Mouse (Mus musculus) urinary bladder, adult 2 months (tissue): ENCODE measurements around the gene Rad23a. TPM values are rescaled to one million over a fixed set of nuclear protein-coding genes. Genes with fewer than 3 reads are reported as not detected.
"Not testable (repeated sequence)": the region's sequence is repeated elsewhere in the genome, so short reads cannot be mapped to it uniquely, and the experiment has no call there.

ENCODE experiments used
- DNase-seq: peaks from one replicate; pipeline ENCODE4 v3.0.0; 2022; ENCODE audit warnings: low spot score
- polyA plus RNA-seq: library from polyadenylated mRNA; depleted of rRNA; stranded (reverse); fragments of >200 nt; gene quantifications from 2 replicates; pipeline ENCODE4 v1.2.3, GENCODE M21; 2012

Gene Rad23a
- polyA plus RNA-seq, 1 experiment: 63.3 TPM

GRCm38 (mm10) chr8:84841514-84841913 is 1.0 kb upstream of the Rad23a start:
- no peak for DNase-seq

GRCm38 (mm10) chr8:84839875-84840247 is 604 bp downstream of the Rad23a start:
- no peak for DNase-seq

GRCm38 (mm10) chr8:84839411-84839810 is 1.1 kb downstream of the Rad23a start:
- no peak for DNase-seq

- no peak for DNase-seq
Measured at GRCm38 (mm10) chr8:84838513-84838912, 2.0 kb downstream of the Rad23a start.

GRCm38 (mm10) chr8:84837912-84838470 is 2.5 kb downstream of the Rad23a start:
- no peak for DNase-seq

- no peak for DNase-seq
Measured at GRCm38 (mm10) chr8:84837149-84837911, 3.1 kb downstream of the Rad23a start.

- no peak for DNase-seq
Measured at GRCm38 (mm10) chr8:84834866-84835855, 5.3 kb downstream of the Rad23a start.

GRCm38 (mm10) chr8:84834002-84834865 is 6.2 kb downstream of the Rad23a start:
- DNase-seq: no peak

- no peak for DNase-seq
Measured at GRCm38 (mm10) chr8:84832759-84833742, 7.4 kb downstream of the Rad23a start.

GRCm38 (mm10) chr8:84832034-84832717 is 8.3 kb downstream of the Rad23a start:
- DNase-seq: peak; percentile 75

GRCm38 (mm10) chr8:84831490-84831889 is 9.0 kb downstream of the Rad23a start, which contains the start of gene Gadd45gip1:
Gene Gadd45gip1 (plus strand): TSS chr8:84831522.
- no peak for DNase-seq

- DNase-seq: not testable (repeated sequence)
Measured at GRCm38 (mm10) chr8:84826518-84826917, 13.9 kb downstream of the Rad23a start.

- no peak for DNase-seq
Measured at GRCm38 (mm10) chr8:84825636-84826035, 14.8 kb downstream of the Rad23a start.

- DNase-seq: no peak
Measured at GRCm38 (mm10) chr8:84823653-84824052, 16.8 kb downstream of the Rad23a start.

- no peak for DNase-seq
Measured at GRCm38 (mm10) chr8:84822723-84823122, 17.7 kb downstream of the Rad23a start, which contains the start of gene Dand5. Gene Dand5 (minus strand): TSS chr8:84822823.

- DNase-seq: no peak
Measured at GRCm38 (mm10) chr8:84816117-84816516, 24.3 kb downstream of the Rad23a start.

- peak; percentile 96 for DNase-seq
Measured at GRCm38 (mm10) chr8:84815547-84815946, 24.9 kb downstream of the Rad23a start.

GRCm38 (mm10) chr8:84814555-84815441 is 25.7 kb downstream of the Rad23a start:
- DNase-seq: no peak
